Mouse (Mus musculus): ENCODE data around the gene Bmyc.
"Not testable (repeated sequence)": the region's sequence is repeated elsewhere in the genome, so short reads cannot be mapped to it uniquely, and the experiment has no call there.

The Bmyc gene

DNA sequence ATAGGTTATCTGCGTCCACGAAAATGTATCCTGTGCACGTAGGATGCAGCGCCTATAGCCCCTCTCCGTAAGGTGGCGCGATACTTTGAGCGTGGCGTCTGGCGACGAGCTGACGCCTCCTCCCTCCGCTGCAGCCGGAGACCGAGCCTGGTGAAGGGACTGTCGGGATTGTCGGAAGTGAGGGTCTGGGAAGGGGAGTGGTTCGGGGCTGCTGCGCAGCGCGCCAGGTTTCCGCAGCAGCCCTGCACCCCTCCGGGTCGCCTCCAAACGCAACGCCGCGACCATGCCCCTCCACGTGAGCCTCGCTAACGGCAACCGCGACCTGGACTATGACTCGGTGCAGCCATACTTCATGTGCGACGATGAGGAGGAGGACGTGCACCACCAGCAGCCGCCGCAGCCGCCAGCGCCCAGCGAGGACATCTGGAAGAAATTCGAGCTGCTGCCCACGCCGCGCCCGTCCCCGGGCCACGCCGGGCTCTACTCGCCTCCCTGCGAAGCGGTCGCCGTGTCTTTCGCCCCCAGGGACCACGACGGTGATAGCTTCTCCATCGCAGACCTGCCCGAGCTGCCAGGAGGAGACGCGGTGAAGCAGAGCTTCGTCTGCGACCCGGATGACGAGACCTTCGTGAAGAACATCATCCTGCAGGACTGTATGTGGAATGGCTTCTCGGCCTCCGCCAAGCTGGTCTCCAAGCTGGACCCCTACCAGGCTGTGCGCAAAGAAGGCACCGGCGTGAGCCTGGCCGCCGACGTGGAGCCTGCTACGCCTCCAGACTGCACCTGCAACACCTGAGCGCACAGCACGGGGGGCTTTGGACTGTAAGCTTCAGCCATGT is at the start of gene Bmyc:
TSS of gene Bmyc (plus strand) at position 97 of the 839 bp plus-strand sequence.
- peak; percentile 85 for DNase-seq

DNA sequence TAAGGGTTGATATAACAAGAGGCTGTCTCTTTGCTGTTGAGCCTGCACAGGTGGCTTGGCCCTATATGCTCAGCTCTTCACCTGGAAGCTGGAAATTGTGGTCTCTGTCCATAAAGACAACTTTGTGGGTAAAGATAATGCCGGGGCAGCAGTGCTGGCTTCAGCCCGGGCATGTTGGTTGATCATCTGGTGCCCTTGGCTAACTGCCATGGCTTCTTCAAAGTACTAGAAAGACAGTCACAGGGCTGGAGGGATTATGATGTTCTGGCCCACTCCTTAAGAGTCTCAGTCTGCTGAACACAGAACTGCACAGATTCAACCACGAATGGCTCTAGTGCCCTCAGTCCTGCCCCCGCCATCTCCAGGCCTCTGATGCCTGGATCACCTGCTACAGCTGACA is 49.3 kb upstream of the Bmyc start:
- no peak for DNase-seq

DNA sequence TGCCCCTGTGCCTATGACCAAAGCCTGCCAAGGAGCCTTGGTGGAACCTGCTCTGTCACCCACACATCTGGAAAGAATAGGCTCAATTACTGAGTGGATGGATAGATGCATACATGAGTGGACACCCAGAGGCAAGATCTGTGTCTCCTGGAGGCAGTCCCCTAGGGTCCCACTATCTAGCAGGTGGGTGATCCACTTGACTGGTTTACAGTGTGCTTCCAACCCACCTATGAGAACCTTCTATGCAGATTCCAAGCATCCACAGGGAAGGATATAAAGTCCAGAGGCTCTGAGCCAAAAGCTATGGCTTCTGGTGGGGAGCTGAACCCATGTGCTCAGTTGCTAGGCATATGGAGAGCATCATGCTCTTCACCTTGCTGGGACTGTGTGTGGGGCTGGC is 48.9 kb upstream of the Bmyc start, which contains the start of gene Lcn5:
TSS of gene Lcn5 (plus strand) at position 301 of the 400 bp plus-strand sequence.
- DNase-seq, result no peak

DNA sequence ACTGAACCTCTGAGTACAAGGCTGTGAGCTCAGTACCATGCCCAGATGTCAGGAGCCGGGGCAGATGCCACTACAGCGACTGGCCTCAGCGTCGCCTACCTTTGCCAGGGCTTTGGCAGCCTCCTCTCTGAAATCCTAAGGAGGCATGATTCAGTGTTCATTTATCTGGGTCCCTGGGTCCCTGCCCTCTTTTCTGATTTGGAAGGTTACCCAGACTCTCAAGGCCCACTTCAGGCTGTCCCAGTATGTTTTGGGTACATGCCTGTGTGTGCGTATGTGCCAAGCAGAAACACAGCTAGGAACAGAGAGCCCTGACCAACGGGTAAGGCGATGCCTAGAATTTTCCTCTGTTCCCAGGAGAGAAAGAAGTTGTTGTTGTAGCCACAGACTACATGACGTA is 46.3 kb upstream of the Bmyc start:
- no peak for DNase-seq

DNA sequence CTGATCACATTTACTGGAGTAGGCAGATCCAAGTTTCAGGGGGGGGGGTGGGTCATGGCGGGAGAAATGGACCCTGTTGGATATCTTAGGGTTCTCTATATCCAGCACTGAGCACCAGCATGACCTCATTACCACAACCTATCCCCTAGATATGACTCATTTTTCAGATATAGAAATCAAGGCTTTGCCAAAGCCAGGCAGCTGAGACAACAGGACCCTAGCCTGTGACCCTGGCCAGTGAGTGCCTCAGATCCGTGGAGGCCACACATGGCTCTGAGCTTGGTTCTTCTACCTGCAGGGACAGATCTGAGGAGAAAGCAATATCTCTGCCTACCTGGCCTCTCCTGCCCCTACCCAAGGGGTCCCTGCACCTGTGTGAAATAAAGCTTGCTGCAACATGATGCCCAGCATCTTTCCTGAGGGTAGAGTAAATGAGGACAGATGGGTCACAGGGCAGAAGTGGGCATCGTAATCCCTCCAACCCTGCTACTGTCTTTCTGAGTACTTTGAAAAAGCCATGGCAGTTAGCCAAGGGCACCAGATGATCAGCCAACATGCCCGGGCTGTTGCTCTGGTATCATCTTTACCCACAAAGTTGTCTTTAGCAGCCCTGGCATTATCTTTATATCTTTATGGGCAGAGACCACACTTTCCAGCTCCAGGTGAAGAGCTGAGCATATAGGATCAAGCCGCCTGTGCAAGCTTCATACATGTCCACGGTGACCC is 45.1 kb upstream of the Bmyc start:
- no peak for DNase-seq

DNA sequence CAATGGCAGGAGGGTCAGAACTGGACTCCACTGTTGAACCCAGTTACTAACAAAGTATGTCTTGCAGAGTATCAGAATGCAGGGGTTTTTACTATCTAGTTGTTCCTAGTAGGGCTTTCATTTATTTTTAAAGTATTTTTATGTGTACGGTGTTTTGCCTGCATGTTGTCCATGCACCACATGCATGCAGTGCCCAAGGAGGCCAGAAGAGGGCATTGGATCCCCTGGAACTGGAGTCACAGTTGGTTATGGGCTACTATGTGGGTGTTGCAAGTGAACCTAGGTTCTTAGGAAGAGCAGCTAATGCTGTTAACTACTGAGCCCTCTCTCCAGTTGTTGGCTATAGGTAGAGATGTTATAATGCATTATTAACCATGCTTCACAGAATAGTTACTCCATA is 43.0 kb upstream of the Bmyc start:
- DNase-seq, result peak; percentile 77

DNA sequence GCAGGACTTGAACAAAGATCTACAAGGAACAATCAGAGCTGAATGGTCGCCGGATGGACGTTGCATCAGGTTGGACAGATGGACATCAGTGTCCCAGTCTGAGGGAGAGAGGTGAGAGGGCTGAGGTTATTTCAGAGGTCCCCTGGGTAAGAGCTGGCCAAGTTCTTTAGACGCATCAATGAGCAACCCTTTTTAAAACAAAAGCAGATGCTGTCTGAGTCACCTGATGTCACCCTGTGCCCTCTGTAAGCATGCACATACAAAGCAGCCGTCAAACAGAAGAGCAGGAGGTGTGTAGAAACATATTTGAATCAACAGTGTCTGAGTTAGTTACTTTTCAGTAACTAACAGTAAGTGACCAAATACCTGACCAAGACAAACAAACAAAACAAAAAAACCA is 42.4 kb upstream of the Bmyc start:
- DNase-seq, result no peak

DNA sequence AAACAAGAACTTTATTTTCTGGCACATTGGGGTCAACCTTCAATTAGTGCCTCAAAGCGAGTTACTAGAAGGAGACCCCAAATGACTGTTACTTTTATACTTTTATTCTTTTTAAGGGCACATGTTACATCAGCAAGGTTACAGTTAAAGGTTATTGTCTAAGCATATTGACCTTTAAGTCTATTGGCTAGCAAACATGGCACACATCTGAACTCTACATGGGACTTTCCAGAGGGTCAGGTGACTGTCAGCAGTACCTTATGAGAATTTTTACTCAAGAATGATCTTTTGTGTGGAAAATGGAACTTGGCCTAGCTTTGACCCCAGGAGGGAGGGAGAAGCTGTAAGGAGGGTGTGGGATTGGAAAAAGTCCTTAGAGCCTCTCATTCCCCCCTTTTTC is 40.0 kb upstream of the Bmyc start:
- DNase-seq, result no peak

DNA sequence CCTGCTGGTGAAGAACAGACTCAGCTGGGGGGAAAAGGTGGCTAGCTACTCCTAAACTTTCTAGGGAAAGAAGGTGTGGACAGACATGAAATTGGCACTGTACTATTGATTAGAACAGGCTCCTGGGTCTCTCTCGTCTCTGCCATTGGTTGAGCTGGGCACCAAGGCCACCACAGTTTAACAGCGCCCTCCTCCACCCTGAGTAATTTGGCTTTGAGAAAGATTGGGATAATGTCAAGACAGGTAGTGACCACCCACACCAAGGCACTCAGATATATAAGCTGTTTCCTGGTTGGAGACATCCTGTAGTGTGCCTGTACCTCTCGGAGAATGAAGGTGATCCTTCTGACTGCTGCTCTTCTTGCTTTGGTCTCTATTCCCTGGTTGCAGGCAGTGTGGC is 30.1 kb upstream of the Bmyc start, which contains the start of gene Lcn6:
TSS of gene Lcn6 (plus strand) at position 301 of the 400 bp plus-strand sequence.
- no peak for DNase-seq

DNA sequence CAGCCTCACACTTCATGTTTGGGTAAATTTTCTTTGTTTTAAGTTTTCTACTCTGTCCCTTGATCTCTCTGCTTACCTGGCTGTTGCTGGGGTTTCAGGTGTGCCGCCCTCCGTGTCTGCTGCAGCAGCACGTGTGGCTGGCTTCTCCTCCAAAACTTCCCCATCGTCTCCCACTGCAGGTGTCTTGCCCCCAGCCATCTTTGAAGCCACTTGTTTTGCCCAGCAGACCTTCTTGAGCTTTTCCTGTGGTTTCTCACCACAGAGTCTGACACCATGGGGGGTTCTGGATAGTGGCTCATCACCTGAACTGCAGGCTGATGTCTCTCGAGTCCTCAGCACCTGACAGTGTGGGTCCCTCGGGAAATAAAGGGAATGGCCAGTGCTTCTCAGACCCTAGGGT is 27.0 kb upstream of the Bmyc start:
- DNase-seq, result peak; percentile 58

DNA sequence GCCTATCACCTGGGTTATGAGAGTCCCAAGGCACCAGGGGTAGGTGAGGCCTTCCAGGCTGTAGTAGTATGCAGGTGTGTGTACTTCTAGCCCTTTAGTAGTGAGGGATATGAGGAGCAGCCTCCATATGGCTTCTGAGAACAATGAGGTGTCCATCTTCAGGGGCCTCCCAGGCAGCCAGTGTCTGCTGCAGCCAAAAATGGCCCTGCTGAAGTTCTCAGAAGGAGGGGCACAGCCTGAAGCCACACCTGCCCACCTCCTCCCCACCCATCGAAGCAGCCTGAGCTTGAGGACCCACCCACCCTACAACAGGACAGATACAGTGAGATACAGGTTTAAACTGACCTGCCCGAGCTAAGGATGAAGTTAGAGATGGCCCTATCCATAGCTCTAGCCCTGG is 24.1 kb upstream of the Bmyc start, which contains the start of gene Lcn10:
TSS of gene Lcn10 (plus strand) at position 301 of the 400 bp plus-strand sequence.
- DNase-seq, result no peak

DNA sequence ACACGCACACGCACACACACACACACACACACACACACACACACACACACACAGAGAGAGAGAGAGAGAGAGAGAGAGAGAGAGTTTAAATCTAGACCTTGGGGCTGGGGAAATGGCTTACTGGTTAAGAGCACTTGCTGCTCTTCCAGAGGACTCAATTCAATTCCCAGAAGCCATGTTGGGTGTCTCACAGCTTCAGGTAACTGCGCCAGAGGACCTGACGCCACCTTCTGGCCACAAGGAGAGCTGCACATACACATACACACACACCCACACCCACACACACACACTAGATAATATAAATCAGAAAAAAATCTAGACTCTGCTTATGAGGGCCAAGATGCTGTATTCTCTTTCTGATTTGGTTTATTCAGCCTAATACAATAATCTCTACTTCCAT is 19.6 kb upstream of the Bmyc start:
- DNase-seq, result no peak

DNA sequence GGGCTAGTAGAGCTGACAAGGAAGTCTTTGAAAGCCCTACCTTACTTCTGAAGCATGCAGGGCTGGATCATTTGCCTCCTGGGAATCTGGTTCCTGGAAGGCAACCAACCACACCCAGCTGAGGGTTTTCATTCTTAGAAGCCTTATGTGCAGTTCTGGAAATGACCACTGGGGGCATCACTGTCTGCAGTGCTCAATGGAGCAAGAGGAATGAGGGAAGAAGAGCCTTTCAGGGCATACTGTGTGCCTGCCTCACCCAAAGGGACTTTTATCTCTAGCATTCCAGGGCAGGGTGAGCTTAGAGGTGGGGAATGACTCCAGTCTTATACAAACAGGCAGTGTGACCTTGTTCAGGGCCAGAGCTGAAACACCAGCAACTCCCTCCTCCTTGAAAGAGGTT is 11.9 kb upstream of the Bmyc start:
- peak; percentile 60 for DNase-seq

DNA sequence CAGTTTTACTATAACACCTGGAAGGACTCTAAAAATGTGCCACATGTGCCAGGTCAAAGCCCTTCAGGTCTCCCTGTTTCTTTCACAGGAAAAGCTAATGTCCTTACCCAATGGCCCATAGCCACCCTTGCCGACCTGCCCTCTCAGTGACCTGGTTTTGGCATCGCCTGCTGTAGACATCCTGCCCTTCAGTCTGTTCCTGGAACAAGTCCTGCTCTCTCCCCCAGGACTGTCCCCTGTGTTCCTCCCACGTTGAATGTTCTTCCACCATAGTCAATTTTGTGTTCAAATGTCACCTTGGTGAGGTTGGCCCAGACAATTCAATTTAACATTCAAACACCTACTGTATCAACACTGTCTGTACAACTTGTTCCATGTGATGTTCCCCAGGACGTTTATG is 9.6 kb upstream of the Bmyc start:
- no peak for DNase-seq

DNA sequence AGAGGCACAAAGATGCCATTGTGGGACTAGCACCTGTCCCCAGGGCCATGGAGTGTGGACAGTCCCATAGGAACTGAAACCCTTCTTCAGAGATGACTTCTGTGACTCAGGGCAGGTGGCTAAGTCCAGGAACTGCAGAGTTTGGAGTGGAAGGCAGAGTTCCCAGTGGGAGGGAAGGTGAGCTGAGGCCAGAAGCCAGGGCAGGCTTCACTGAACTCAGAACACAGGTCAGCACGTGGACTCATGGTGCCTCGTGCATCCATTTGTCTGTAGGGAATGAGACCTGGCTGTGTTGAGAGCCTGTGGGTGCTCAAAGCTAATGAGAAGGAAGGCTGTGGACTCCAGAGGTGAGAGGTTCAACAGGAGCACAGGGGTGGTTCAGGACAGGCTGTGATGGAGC is 7.8 kb upstream of the Bmyc start:
- no peak for DNase-seq

DNA sequence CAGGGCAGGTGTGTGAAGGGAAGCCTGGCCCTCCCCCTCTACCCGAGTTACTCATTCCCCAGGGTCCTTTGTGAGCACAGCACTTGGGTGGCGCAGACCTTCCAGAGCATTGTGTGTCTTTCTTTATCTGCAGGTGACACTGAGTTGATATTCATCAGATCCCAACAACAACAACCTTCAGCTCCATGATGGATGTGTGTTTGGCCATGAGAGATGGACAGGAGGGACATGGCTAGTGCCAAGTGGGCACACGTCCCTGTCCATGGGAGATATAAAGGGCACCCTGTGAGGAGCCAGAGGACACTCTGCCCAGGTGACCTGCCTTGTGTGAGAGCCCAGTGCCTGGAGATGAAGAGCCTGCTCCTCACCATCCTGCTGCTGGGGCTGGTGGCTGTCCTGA is 6.8 kb upstream of the Bmyc start, which contains the start of gene Obp2a:
TSS of gene Obp2a (plus strand) at position 301 of the 400 bp plus-strand sequence.
- DNase-seq, result not testable (repeated sequence)

DNA sequence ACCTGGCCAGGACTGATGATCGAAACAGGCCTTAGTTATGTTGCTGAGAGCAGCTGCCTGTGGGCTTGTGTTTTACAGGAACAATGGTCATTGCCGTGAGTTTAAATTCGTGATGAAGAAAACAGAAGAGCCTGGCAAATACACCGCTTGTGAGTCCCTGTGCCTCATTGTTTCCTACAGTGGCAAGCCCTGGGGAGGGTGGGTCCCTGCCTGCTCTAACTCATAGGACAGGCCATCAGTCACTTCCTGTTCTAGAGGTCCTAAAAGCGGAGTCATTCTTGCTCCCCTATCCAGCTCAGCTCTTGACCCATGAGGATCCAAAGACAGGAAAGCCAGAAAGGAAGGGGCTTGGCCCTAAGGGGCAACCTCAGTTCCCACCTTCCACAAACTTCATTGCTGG is 5.5 kb upstream of the Bmyc start:
- DNase-seq, result no peak

DNA sequence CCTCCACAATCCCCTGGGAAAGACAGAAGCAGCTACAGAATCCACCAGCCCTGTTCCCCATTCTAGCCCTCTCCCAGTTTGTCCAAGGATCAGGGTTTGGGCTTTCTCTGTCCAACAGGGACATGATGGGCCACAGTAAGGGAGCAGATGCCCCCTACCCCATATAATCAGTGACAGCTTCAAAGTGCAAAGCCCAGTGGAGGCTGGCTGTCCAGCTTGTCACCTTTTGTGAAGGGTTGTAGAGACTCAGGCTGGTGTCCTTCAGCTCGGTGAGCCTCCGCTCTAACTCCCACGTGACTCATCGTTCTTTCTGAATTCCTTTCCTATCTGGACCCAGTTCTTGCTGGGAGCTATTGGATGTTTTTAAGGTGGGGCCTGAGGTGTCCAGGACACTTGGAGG is 2.8 kb upstream of the Bmyc start:
- DNase-seq, result no peak

DNA sequence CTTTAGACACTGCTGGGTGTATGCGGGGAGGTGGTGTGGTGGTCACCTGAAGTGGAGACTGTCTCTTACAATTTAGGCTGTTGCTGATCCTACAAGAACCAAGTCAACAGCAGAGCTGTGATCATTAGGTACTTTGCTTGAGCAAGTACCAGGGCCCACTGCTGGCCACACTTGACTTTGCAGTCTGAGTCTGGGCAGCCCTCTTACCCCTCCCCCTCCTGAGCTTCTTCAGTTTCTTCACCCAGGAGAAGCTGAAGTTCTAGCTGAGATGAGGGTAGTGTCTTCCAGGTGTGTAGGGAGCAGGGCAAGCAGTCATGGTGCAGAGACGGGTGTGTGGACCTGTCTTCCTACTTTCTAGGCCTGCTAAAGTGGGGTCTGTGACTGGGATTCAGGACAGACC is 1.6 kb downstream of the Bmyc start:
- DNase-seq, result peak; percentile 30

DNA sequence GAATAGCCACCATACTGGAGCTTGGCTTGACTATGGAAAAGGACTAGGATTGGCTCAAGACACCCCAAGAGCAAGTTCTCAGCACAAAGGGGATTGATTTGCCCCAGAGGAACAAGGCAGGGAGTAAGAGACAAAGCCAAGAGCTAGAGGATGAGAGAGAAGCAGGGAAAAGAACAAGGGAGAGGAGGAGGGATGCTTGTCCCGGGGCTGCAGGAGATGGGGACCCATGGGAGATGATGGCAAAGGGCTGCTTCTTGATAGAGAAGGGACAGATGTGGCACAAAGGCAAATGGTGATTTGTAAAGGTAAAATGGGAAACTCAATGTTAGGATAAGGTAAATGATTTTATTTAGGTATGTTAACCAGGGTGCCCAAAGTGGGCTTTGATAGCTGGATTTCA is 2.5 kb downstream of the Bmyc start:
- DNase-seq, result not testable (repeated sequence)

DNA sequence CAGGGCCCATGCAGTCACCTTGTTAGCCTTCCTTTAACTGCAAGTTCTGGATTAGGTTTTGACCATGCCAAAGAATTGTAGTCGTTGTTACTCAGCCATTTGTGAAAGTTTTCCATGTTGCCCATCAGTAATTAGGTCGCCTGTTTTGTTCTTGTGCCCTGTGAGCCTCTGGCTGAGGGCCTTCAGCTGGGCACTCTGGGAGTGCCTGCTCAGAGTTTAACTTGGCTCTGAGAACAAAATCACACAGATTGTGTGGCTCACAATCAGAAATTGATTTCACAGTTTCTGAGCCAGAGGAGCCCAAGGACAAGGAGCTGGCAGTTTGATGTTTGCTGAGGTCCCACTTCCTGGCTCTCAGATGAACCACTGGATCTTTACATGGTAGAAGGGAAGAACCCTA is 3.3 kb downstream of the Bmyc start:
- DNase-seq, result not testable (repeated sequence)

DNA sequence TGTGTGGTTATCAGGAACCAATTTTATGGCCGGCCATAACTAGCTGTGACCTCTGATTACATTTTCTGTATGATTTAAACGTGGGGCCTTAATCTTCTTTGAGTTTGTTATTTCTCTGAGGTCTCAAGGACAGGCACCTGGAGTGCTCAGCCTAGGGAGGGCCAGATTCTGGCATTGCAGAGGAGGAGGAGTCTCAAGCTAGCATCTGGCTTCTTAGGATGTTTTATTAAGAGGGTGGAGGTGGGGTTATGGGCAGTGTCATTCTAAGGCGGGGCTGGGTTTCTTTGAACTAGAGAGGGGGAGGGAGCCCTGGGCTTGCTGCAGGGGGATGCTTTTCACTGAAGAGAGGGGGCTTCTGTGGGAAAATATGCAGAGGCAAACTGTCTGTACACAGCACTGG is 5.1 kb downstream of the Bmyc start:
- not testable (repeated sequence) for DNase-seq

DNA sequence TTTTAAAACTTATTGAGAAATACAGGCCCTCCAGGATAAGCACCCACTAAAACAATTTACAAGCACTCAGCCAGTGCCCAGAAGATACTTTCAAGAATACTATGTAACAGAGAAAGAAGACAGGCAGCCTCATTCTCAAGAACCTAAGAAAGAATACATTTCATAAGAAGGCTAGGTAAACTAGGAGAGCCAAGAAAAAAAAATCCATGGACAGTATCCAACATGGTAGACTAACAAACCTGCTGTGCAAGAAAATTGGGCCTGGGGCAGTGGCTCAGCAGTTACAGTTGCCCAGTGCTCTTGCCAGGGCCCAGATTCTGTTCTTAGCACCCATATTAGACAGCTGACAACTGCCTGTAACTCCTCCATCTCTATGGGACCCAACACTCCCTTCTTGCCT is 10.7 kb downstream of the Bmyc start:
- no peak for DNase-seq

Data from thymus, postnatal 25 days (tissue).